Comparison of ENCODE assay signal across 2 mouse cellular contexts in the genomic region with DNA sequence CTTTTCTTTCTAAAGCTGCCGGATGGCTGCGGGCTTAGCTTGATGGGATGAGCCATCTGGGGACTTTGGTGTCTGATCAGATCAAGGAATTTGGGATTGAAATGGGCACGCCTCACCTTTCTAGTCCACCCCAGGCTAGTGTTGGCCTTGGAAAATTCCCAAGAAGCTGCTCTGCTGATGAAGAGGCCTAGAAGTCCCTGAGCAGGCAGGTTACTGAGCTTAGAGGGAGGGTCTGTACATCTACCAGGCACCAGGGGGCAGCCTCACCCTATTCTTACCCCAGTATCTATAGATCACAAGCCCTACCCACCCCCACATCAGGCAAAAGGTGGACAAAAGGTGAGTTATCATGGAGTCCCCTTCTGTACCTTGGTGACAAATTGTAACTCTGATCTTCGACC.
TF ChIP-seq lines count a peak whose summit lies in the region.

No protein-coding gene starts in this region.

TF ChIP-seq in C2C12, 6 proteins besides CTCF, POLR2A, EP300 and RAD21:
- TF ChIP-seq FOSL1 (IDR thresholded peaks at IDR 0.05; ENCODE audit: insufficient read depth, low read length, poor library complexity, severe bottlenecking) (no peak), MAX (IDR thresholded peaks at IDR 0.05) (no peak), CEBPB (IDR thresholded peaks at IDR 0.05; ENCODE audit: low read depth) (no peak), MYOG (IDR thresholded peaks at IDR 0.05; ENCODE audit: control insufficient read depth, extremely low read depth, insufficient read length) (no peak), USF1 (IDR thresholded peaks at IDR 0.05; ENCODE audit: low read depth) (no peak), MYOD1 (IDR thresholded peaks at IDR 0.05; ENCODE audit: control insufficient read depth, insufficient read length, low read depth) (no peak)

TF ChIP-seq in MEL, 35 proteins besides CTCF, POLR2A, EP300 and RAD21:
- TF ChIP-seq SIN3A (IDR thresholded peaks at IDR 0.05; ENCODE audit: low read length) (peak; percentile 25; the same call in 1 of the 2 replicates), ZC3H11A (IDR thresholded peaks at IDR 0.05; ENCODE audit: low read depth, low read length) (peak; percentile 70), ETS1 (IDR thresholded peaks at IDR 0.05; ENCODE audit: low read depth, low read length) (0 out of 2 replicates have a peak, but pooled peaks have one; percentile 9), SMC3 (IDR thresholded peaks at IDR 0.05; ENCODE audit: low read depth, low read length) (peak; percentile 71), MYB (IDR thresholded peaks at IDR 0.05; ENCODE audit: low read depth, low read length) (no peak)
